Mouse (Mus musculus): ENCODE results near the gene 1700080O16Rik. TPM values are rescaled to one million over a fixed set of nuclear protein-coding genes. Genes with fewer than 3 reads are reported as not detected.

1700080O16Rik gene
- polyA plus RNA-seq, 1 experiment from 2014 or later = not detected

Other genes with a start within 250 kb of the 1700080O16Rik start
- not detected in 2 replicates for gene Usp26, start 171.5 kb downstream of the 1700080O16Rik start, polyA plus RNA-seq (2014; fragmentation: Nextera tagmentation; extraction: Ambion mirVana)
- 16.9 and 38.0 TPM in 2 replicates for gene Gpc4, start 192.5 kb upstream of the 1700080O16Rik start, polyA plus RNA-seq (2014; fragmentation: Nextera tagmentation; extraction: Ambion mirVana)

All from kidney, embryonic 14.5 days (tissue).